Mouse (Mus musculus): ENCODE results near the gene Olfr371.

The Olfr371 gene

DNA sequence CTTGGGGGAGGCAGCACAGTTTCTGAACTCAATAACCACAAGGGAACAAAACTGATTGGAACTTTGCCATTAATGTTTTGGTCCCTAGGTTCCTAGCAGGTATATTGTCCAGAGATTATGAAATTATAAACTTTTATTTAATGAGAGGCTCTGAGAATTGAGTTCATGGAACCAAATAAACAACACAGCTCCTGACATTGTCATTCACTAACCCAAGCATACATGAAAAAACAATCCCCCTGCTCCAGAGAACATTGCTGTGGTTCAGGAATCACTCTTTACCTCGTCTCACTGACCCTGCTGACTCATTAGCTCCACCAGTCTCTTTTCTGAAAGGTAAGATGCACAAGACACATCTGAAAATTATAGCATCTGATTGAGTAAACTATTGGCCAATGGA, at the start of gene Olfr371:
Gene Olfr371 (plus strand): TSS at position 301 of the 400 bp plus-strand sequence.
- DNase-seq: no peak

DNA sequence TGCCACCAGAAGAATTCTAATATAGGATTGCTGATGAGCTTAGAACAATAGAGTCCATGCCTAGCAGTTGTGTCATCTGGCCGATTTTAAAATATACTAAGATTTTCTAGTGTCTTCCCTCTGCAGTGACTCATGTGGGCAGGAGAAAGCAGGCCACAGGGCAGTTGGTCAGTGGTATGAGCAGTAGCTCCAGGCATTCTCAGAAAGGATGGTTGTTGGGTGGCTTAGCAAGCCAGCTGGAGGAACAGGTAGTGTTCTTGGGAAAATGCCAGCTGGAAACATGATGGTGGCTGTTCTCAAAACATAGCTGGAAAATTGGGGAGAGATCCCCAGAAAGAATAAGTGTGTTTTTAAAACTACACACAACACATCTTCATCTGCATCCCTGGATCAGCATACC, 33.4 kb upstream of the Olfr371 start:
- no peak for DNase-seq

DNA sequence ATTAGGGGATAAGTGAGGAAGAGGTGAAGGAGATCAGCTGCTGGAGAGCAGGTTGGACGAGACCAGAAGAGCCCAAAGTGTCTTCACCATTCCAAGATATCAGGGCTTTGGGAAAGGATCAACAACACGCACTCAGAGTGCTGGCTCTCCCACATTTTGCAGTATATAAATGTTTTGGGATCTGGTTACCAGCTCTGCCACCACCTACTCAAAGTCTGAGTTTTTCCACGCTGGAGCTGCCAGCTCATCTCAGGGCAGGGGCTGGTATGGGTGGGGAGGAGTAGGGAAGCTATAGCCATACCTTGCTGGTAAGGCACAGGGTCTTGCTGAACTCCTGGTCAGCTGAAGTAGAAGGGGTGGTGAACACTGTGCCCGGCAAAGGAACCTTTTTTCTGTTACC, 5.6 kb upstream of the Olfr371 start:
- DNase-seq: no peak

DNA sequence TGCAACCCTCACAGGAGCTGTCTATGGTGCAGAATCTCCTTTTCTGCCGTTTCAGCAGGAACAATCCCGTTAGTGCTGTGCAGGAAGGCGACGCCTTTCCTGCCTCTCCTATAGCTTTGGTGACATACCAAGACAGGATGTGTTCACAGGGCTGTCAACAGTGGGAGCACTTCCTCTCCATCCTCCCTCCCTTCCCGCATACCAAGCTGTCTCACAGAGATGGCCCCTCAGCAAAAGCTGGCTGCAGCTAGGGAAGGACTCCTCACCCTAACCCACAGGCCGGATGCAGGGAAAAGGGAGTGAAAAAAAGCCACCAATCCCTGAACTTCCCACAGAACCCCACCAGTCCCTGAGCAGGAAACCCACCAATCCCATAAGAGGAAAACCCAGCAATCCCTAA, 4.8 kb upstream of the Olfr371 start:
- DNase-seq: no peak

DNA sequence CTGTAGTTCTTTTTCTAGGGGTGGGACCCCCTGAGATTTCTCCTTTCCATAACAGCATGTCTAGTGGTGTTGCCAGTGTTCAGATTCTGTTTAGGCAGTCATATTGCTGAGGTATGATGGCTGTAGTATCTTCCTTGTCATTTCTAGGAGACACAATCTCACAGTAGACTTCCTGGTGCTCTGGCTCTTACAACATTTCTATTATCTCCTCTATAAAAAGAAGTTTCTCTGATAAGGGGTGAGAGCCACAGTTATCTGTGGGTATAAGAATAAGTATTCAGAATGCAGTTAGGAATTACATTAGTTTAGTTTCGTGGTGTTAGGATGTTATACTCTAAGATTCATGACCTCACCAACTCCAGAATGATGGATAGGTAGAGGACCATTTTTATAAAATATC, 1.5 kb downstream of the Olfr371 start:
- no peak for DNase-seq
